Mouse (Mus musculus) left cerebral cortex, postnatal 36 days (tissue): ENCODE data around the gene Clec3b. TPM values are rescaled to one million over a fixed set of nuclear protein-coding genes. Genes with fewer than 3 reads are reported as not detected.
A peak's percentile ranks its signal among the peaks of the same experiment; 100 is the strongest.

Experiments
- DNase-seq, 2 experiments: peaks; one replicate each; pipeline ENCODE4 v3.0.0; 2021 to 2022; ENCODE audit warnings: low spot score in 2 of 2, mixed read lengths in 1 of 2
- intact Hi-C: fragments of 180-260 bp; cut with DNase I; formaldehyde crosslinking; loops from one replicate; pipeline ENCODE4 v1.15.1; 2025
- total RNA-seq, 2 experiments: library from RNA; stranded (reverse); gene quantifications; 2 replicates each; pipeline ENCODE4 v1.2.3; 2021

Clec3b gene
- total RNA-seq, result 1 to 10 TPM; 3.5 to 4.0 TPM

- intact Hi-C loops, result loop anchor here (10.0 kb wide), 2 partner anchors 194 to 374 kb away; partner anchors contain the start of gene Sacm1l
- DNase-seq, result no peak
These were observed at the start of gene Clec3b for GRCm38 (mm10) chr9:123150241-123151020. Clec3b (plus strand) TSS chr9:123150946.

- DNase-seq, result no peak
- intact Hi-C loops, result no loop called here
These were observed 47.3 kb upstream of the Clec3b start for GRCm38 (mm10) chr9:123103425-123103824.

- no peak for DNase-seq
- intact Hi-C loops, result no loop called here
These were observed 46.4 kb upstream of the Clec3b start for GRCm38 (mm10) chr9:123104362-123104761.

GRCm38 (mm10) chr9:123107186-123107585 lies 43.6 kb upstream of the Clec3b start:
- no peak for DNase-seq
- intact Hi-C loops, result no loop called here

GRCm38 (mm10) chr9:123109188-123109587 lies 41.6 kb upstream of the Clec3b start:
- no peak for DNase-seq
- intact Hi-C loops, result no loop called here

GRCm38 (mm10) chr9:123111751-123112221 lies 39.0 kb upstream of the Clec3b start:
- no peak for DNase-seq
- intact Hi-C loops, result loop anchor here (2.0 kb wide), 1 partner anchor 91 kb away; the partner anchor contains the start of gene Tmem42

GRCm38 (mm10) chr9:123112805-123113521 lies 37.8 kb upstream of the Clec3b start, which contains the start of the genes Zdhhc3 and Exosc7:
Zdhhc3 (minus strand) TSS chr9:123113205.
Exosc7 (plus strand) TSS chr9:123113215.
- intact Hi-C loops, result loop anchor here (2.0 kb wide), 1 partner anchor 92 kb away; the partner anchor contains the start of gene Tmem42
- peak; percentile 90 to 96 for DNase-seq

GRCm38 (mm10) chr9:123113931-123114330 lies 36.8 kb upstream of the Clec3b start:
- intact Hi-C loops, result loop anchor here (2.0 kb wide), 1 partner anchor 93 kb away; the partner anchor contains the start of gene Tmem42
- no peak for DNase-seq

- intact Hi-C loops, result no loop called here
- no peak for DNase-seq
These were observed 35.2 kb upstream of the Clec3b start for GRCm38 (mm10) chr9:123115566-123115965.

GRCm38 (mm10) chr9:123123017-123123416 lies 27.7 kb upstream of the Clec3b start:
- intact Hi-C loops, result no loop called here
- no peak for DNase-seq

- DNase-seq, result no peak
- intact Hi-C loops, result no loop called here
These were observed 27.0 kb upstream of the Clec3b start for GRCm38 (mm10) chr9:123123571-123124412.

GRCm38 (mm10) chr9:123124413-123124981 lies 26.2 kb upstream of the Clec3b start:
- intact Hi-C loops, result no loop called here
- no peak for DNase-seq

GRCm38 (mm10) chr9:123127663-123128062 lies 23.1 kb upstream of the Clec3b start:
- intact Hi-C loops, result no loop called here

GRCm38 (mm10) chr9:123132994-123133393 lies 17.8 kb upstream of the Clec3b start:
- no peak for DNase-seq
- intact Hi-C loops, result no loop called here

More at GRCm38 (mm10) chr9:123127663-123128062, 23.1 kb upstream of the Clec3b start:
- no peak for DNase-seq

GRCm38 (mm10) chr9:123136953-123137682 lies 13.6 kb upstream of the Clec3b start:
- DNase-seq, result no peak
- intact Hi-C loops, result no loop called here

GRCm38 (mm10) chr9:123138891-123139474 lies 11.8 kb upstream of the Clec3b start:
- intact Hi-C loops, result no loop called here

GRCm38 (mm10) chr9:123139887-123140614 lies 10.7 kb upstream of the Clec3b start:
- intact Hi-C loops, result no loop called here
- no peak for DNase-seq

More at GRCm38 (mm10) chr9:123138891-123139474, 11.8 kb upstream of the Clec3b start:
- DNase-seq, result no peak
